Mouse (Mus musculus) megakaryocyte, embryonic 14.5 days (primary cell): ENCODE data around the gene Stk10.

Source experiments
- FLI1 ChIP-seq: IDR thresholded peaks from 2 replicates; pipeline ENCODE4 v1.6.1; 2012; ENCODE audit warnings: low read length, inconsistent platforms, mixed read lengths
- GATA1 ChIP-seq: IDR thresholded peaks from 3 replicates; pipeline ENCODE4 v1.6.1; 2012; ENCODE audit warnings: mixed read lengths, low read length, inconsistent platforms, borderline replicate concordance

DNA sequence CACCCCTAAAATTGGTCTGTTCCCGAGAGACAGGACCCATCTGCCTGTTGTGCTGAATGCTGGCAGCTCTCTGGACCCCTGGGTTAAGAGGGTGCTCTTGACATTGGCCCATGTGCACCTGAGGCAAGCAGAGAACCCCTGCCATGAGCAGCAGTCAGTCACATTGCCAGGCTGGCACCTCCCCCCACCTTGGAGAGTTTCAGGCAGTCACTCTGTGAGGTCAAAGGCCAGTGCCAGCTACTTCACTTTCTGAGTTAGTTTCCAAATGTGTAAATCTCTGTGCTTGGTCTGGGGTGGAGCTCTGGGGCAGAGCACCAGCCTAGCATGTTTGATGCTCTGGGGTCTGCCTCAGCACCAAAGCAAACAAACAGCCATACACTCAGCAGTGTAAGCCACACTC is 84.9 kb downstream of the Stk10 start:
- no peak for TF ChIP-seq GATA1
- TF ChIP-seq FLI1, result no peak
